Mouse (Mus musculus) urinary bladder, postnatal 25 days (tissue): ENCODE measurements at regions not wholly inside any gene's neighbourhood (a gene's known extent, or its start where the extent isn't known, plus 50 kb on each side); places are given as distances from the start of the nearest gene placed in this dataset.

ENCODE experiments used
- DNase-seq: peaks from one replicate; pipeline ENCODE4 v3.0.0; 2022; ENCODE audit warnings: low spot score

GRCm38 (mm10) chr6:51163882-51164281 is 268.6 kb upstream of the Nfe2l3 start:
- DNase-seq = no peak

GRCm38 (mm10) chr6:51167028-51167427 is 265.4 kb upstream of the Nfe2l3 start:
- DNase-seq = no peak

DNA sequence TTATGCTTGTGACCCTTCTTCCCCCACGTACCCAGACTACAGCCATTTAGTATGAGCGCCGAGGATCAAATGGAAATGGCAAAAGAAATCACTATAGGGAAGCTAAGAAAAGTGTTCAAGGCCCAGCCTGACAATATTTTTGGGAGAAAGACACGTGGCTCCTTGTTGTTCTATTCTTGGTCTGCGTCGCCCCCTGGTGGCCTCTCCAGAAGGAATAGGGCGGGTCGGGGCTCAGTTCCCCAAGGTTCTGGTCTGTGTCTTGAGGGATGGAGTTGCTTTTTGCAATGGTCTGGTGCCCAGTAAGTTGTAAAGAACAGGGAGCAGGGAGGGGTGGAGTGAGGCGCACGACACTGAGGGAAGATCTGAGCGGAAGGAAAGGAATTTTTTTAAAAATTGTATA is 264.4 kb upstream of the Nfe2l3 start:
- peak; percentile 87 for DNase-seq

DNA sequence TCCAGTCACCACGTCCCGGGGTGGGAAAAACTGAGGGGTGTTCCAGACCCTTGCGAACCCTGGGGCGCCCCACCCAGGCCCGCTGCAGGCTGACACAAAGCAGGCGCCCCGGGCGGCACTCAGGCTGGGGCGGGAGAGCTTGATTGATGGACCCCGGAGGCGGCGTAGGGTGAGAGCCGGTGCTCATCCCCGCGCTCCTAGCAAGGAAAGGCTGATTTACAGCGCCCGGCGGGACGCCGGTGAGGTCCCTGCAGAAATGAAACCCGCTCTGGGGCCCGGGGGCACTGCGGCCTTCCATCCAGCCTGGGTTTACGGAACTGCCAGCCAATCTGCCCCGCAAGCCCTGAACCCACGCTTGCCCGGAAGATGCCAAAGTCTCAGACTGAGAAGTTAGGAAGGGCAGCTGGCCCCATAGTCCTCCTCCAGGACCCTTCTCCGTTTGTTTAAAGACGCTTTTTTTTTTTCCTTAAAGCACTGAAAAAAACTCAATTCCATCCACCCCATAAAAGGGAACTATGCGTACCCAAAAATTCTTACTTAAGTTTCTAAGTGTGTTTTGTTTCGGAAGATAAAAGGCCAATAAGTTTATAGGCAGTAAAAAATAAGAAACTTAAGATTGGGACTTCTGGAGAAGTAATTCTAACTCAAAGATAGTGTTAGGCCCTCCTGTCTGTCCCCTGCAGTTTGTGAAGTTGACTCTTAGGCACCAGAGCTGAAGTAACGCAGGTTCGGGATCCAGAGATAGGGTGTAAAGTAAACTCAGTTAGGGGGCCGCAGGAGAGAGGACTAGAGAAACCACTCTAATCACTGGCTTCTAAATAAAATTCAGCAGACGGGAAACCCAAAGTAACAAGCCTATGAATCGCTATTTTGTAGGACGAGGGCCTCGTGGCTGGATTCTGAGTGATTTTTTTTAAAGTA is 263.4 kb upstream of the Nfe2l3 start:
- DNase-seq = peak; percentile 40

- DNase-seq = no peak
Observed at GRCm38 (mm10) chr6:51169971-51170411, 262.5 kb upstream of the Nfe2l3 start.

DNA sequence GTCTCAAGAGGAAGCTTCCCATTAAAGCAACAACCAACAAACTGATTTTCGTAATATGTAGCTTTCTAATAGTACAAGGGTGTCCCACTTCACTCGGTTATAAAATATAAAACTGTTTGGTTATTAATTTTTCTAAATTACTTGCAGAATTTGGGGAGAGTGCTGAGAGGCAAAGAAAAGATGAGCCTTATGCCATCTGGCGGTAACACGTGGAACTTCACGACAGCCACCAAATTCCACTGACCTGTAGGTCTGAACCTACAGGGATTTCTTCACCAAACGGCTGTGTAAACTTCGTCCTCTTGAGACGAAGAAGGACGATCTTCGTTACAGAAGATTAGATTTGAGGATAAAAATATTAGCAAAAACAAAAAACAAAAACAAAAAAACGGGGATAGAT is 262.1 kb upstream of the Nfe2l3 start:
- DNase-seq = peak; percentile 45

DNA sequence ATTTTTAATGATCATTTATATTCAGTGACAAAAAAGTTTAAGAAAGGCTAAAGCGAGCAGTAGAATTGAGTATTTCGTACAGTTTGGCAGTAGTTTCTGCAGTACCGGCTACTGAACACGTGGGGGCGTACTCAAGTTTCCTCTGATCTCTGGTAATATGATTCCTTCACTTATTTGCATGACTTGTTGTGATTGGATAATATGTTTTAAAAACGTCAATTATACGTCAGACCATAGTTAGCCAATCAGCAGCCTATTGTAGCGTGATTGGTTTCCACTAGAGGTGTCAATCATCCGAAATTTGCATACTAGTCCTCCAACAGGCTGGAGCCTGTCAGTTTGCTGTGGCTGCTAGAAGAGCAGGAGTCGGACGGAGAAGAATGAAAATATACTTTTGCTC is 261.6 kb upstream of the Nfe2l3 start:
- peak; percentile 43 for DNase-seq

DNA sequence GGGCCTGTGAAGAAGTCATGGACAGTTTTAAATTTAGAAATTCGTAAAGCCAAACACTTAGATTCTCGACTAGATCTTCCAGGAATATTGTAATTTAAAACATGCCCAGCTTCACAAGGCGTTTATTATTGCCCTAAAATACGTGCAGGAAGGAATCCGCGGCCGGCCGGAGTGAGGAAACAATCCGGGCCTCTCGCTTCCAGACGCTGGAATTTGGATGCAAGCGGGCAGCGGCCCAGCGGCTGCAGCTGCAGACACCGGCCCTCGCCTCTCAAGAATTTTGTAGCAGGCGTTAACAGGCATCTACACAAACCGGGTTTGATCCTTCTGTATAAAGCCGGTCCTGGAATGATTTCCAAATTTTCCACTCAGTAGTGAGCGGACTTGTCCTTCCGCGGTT is 260.7 kb upstream of the Nfe2l3 start:
- peak; percentile 71 for DNase-seq

- no peak for DNase-seq
Observed at GRCm38 (mm10) chr6:51172331-51172791, 260.1 kb upstream of the Nfe2l3 start.

DNA sequence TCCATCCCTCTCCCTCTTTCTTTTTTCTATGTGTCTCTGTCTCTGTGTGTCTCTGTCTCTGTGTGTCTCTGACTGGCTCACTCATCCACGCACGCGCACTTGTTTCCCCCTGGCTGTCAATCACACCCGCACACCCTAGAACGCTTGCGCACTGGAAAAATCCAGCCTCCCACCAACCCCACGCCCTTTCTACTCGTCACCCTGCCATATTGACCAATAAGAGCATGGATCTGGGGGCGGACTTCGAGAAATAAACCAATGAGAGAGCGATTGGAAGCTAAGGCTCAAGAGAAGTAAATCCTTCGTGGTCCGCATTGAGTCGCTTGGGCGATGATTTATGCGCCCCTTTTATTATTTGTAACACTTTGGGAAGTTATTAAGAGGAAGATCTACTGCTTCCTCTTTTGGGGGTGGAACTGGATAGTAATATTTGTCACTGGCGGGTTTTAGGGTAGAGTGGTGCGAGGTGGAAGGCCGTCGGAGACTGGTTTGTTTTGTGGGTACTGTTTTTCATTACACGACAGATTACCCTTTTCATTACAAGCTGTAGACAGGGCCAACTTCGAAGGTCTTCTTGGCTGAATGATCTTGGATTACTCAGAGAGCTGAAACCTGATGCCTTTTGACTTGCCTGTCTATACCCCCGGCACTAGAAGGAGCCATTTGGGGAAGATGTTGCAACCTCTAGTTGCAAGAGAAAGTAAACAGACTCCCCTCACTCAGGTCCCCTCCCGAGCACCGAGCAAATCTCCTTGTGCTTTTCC is 259.4 kb upstream of the Nfe2l3 start:
- DNase-seq = peak; percentile 88

GRCm38 (mm10) chr6:51173620-51174442 is 258.6 kb upstream of the Nfe2l3 start:
- DNase-seq = no peak

- no peak for DNase-seq
Observed at GRCm38 (mm10) chr6:51174443-51175021, 257.9 kb upstream of the Nfe2l3 start.

- DNase-seq = no peak
Observed at GRCm38 (mm10) chr6:51175616-51176590, 256.6 kb upstream of the Nfe2l3 start.

DNA sequence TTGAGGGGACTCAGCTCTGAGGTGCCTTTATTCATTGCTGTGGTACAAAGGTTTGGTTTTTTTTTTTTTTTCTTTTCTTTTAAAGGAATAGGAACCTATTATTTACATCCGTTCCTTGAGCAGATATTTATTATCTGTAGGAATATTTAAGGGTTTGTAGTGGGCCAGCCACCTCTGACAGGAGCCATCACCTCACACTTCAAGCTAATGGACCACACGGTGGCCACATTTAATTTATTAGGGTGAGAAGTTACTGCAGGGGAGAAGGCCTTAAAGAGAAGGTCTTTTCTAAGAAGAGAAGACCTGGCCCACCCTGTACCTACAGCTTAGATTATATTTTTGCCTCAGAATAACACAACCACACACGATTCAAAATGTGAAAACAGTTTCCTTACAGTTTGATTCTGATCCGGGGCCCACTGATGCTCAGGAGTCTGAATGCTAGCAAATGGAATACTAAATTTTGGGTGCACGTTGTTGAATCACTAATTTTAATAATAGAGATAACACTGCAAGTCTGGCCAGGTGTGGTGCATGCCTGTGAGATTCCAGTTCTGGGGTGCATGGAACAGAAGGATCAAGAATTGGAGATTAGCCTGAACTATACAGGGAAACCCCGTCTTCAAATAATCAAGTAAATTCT is 255.6 kb upstream of the Nfe2l3 start:
- DNase-seq = no peak

GRCm38 (mm10) chr6:51177701-51178060 is 254.8 kb upstream of the Nfe2l3 start:
- no peak for DNase-seq

DNA sequence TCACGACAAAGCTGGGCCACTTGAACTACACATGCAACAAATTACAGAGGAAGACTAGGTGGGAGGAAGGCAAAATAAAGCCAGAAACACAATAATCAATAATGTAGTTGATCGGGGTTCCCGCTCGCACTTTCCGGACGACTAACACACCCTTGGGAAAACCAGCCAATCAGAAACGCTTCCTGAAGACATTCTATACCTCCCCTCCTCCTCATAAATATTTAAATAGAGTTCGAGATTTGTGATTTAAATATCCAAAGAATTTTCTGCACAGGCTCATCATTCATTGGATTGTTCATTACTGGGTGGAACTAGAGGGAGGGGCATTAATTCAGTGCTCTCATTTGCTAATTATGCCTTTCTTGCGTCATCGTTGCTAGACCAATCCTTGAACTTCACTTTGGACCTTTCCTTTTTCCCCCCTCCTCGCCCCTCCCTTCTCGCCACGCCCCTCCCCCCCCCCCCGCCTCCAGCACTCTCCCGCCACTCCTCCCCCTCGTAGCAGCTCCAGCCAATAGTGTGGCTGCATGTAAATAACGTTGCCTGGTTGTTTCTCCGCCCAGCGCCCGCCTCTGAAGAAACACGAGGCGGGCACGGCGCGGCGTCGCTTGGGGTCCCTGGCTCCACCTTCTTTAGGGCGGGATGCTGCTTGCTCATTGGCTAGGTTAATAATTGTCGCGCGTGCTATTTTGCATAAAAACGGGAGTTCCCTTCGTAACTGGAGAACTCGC is 254.2 kb upstream of the Nfe2l3 start:
- peak; percentile 79 for DNase-seq

GRCm38 (mm10) chr6:51178799-51179398 is 253.6 kb upstream of the Nfe2l3 start:
- no peak for DNase-seq

DNA sequence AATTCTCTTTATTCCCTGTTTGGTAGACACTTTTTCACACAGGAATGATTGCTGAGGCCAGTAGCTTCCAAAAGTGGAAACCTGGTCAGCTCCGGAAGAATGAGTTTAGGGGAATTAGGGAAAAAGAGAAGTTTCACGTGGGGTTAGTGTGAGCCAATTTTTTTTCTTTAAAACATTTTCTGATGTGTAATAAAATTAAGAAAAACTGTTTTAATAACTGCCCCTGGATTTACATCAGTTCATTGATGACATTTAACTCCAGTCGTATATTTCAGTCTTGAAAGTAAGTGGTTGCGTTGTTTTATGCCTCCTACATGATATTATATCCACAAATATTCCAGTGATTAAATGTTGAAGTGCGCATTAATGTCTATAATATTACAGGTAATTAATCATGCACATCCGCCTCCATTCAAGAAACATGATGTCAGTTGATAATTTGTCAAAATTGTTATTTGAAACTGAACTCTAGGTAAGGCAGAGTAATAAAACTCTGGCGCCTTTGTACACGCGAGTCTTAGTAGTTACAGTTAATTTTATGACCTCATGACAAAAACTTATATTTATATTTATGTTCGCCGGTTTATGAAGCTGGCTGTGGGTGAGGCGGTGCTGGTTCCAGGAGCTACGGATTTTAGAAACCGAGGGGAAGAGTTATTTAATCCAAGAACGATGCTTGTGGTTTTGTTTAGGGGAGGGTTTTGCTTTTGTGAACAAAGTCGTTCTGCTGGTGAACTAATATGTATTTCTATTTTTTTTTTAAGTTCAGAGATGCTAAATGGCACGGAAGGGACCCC is 252.5 kb upstream of the Nfe2l3 start:
- no peak for DNase-seq
